Mouse (Mus musculus) liver, embryonic 16.5 days (tissue): Measurements from ENCODE around the gene 2310022A10Rik. TPM values are rescaled to one million over a fixed set of nuclear protein-coding genes. Genes with fewer than 3 reads are reported as not detected.
A peak's percentile ranks its signal among the peaks of the same experiment; 100 is the strongest.

Experiments
- ATAC-seq: fragments of 200-750 bp; cut with Nextera tagmentation; 2 replicates; pipeline ENCODE4 v1.8.0; 2017; ENCODE audit warnings: low read depth, mild to moderate bottlenecking, moderate number of reproducible peaks, moderate library complexity
- H3K27ac ChIP-seq: fragments of 300-500 bp; sonication (generic); 2 replicates; pipeline ENCODE4 v1.5.1; 2014; ENCODE audit warnings: mild to moderate bottlenecking, low read length
- H3K27me3 ChIP-seq: fragments of 300-500 bp; sonication (generic); 2 replicates; pipeline ENCODE4 v1.6.1; 2014; ENCODE audit warnings: low read depth, low read length, mixed read lengths; ENCODE audit not compliant: control insufficient read depth, insufficient read depth
- H3K36me3 ChIP-seq: fragments of 300-500 bp; sonication (generic); 2 replicates; pipeline ENCODE4 v1.6.1; 2014; ENCODE audit warnings: mild to moderate bottlenecking; ENCODE audit not compliant: control insufficient read depth, insufficient read depth
- H3K4me1 ChIP-seq: fragments of 300-500 bp; sonication (generic); 2 replicates; pipeline ENCODE4 v1.6.1; 2014; ENCODE audit warnings: low read depth, low read length, mixed read lengths; ENCODE audit not compliant: control insufficient read depth
- H3K4me2 ChIP-seq: fragments of 300-500 bp; sonication (generic); 2 replicates; pipeline ENCODE4 v1.6.1; 2014; ENCODE audit warnings: low read depth, low read length, mixed read lengths
- H3K4me3 ChIP-seq: fragments of 300-500 bp; sonication (generic); 2 replicates; pipeline ENCODE4 v1.5.1; 2014; ENCODE audit warnings: low read depth, mild to moderate bottlenecking, low read length
- H3K9ac ChIP-seq: fragments of 300-500 bp; sonication (generic); 2 replicates; pipeline ENCODE4 v1.6.1; 2014; ENCODE audit warnings: low read depth, low read length
- H3K9me3 ChIP-seq: fragments of 300-500 bp; sonication (generic); replicated peaks from 2 replicates; pipeline ENCODE4 v1.6.1; 2016; ENCODE audit warnings: low read length; ENCODE audit not compliant: control insufficient read depth
- WGBS: fragments of 180-500 bp; shearing (Covaris S2); extraction: QIAGEN DNeasy Blood & Tissue Kit; methylation state at CpG from one replicate; pipeline ENCODE4 v1.1.7; 2014; ENCODE audit not compliant: insufficient replicate concordance; 5-methylcytosine and 5-hydroxymethylcytosine counted together
- polyA plus RNA-seq: library from polyadenylated mRNA; unstranded; fragments of >200 nt; fragmentation: Nextera tagmentation; extraction: Ambion mirVana; gene quantifications from 2 replicates; pipeline ENCODE4 v1.2.1, GENCODE M21; 2015

2310022A10Rik gene
- polyA plus RNA-seq, 1 experiment from 2014 or later: 16.1 TPM

GRCm38 (mm10) chr7:27590566-27591213 lies 37.7 kb downstream of the 2310022A10Rik start:
- H3K4me3 ChIP-seq: peak overlapping the region; percentile 89
- peaks cover 30% of the 10 kb centered on the region for H3K4me1 ChIP-seq
- WGBS: 55% methylated on average over 4 of the region's 4 CpGs
- ATAC-seq: no peak
- H3K4me2 ChIP-seq: peak overlapping the region; percentile 67
- H3K27ac ChIP-seq: peak overlapping the region; percentile 96
- H3K36me3 ChIP-seq: no peaks in the 10 kb centered on the region
- no peaks in the 10 kb centered on the region for H3K9me3 ChIP-seq
- no peaks in the 10 kb centered on the region for H3K27me3 ChIP-seq
- H3K9ac ChIP-seq: peak overlapping the region; percentile 96

GRCm38 (mm10) chr7:27591266-27592216 lies 38.5 kb downstream of the 2310022A10Rik start, which contains the start of gene Akt2:
Gene Akt2, plus strand, starts transcription at chr7:27591552.
- H3K9me3 ChIP-seq: no peaks in the 10 kb centered on the region
- peak within 1 kb of the TSS; percentile 96 for H3K9ac ChIP-seq
- under 1% methylated on average over 58 of the region's 71 CpGs for WGBS
- ATAC-seq: peak; percentile 79
- peak within 1 kb of the TSS; percentile 67 for H3K4me2 ChIP-seq
- H3K4me3 ChIP-seq: peak within 1 kb of the TSS; percentile 89
- peak within 1 kb of the TSS; percentile 96 for H3K27ac ChIP-seq
- H3K36me3 ChIP-seq: no peaks in the 10 kb centered on the region
- no peaks in the 10 kb centered on the region for H3K27me3 ChIP-seq
- peaks cover 39% of the 10 kb centered on the region for H3K4me1 ChIP-seq

- H3K4me2 ChIP-seq: peak overlapping the region; percentile 67
- H3K36me3 ChIP-seq: no peaks in the 10 kb centered on the region
- H3K4me3 ChIP-seq: peak overlapping the region; percentile 89
- peak overlapping the region; percentile 96 for H3K9ac ChIP-seq
- H3K27ac ChIP-seq: peak overlapping the region; percentile 96
- WGBS: 1% methylated on average over 17 of the region's 17 CpGs
- H3K4me1 ChIP-seq: peaks cover 45% of the 10 kb centered on the region
- no peaks in the 10 kb centered on the region for H3K27me3 ChIP-seq
- no peaks in the 10 kb centered on the region for H3K9me3 ChIP-seq
- peak; percentile 37 for ATAC-seq
These were observed 39.3 kb downstream of the 2310022A10Rik start for GRCm38 (mm10) chr7:27592217-27592929.

- H3K9me3 ChIP-seq: no peaks in the 10 kb centered on the region
- WGBS: 43% methylated on average over 12 of the region's 12 CpGs
- peak; percentile 45 for ATAC-seq
- peak overlapping the region; percentile 96 for H3K27ac ChIP-seq
- H3K27me3 ChIP-seq: no peaks in the 10 kb centered on the region
- H3K36me3 ChIP-seq: no peaks in the 10 kb centered on the region
- H3K9ac ChIP-seq: peak overlapping the region; percentile 96
- H3K4me1 ChIP-seq: peaks cover 45% of the 10 kb centered on the region
- peak overlapping the region; percentile 67 for H3K4me2 ChIP-seq
- peak overlapping the region; percentile 89 for H3K4me3 ChIP-seq
These were observed 40.1 kb downstream of the 2310022A10Rik start for GRCm38 (mm10) chr7:27592934-27593645.

DNA sequence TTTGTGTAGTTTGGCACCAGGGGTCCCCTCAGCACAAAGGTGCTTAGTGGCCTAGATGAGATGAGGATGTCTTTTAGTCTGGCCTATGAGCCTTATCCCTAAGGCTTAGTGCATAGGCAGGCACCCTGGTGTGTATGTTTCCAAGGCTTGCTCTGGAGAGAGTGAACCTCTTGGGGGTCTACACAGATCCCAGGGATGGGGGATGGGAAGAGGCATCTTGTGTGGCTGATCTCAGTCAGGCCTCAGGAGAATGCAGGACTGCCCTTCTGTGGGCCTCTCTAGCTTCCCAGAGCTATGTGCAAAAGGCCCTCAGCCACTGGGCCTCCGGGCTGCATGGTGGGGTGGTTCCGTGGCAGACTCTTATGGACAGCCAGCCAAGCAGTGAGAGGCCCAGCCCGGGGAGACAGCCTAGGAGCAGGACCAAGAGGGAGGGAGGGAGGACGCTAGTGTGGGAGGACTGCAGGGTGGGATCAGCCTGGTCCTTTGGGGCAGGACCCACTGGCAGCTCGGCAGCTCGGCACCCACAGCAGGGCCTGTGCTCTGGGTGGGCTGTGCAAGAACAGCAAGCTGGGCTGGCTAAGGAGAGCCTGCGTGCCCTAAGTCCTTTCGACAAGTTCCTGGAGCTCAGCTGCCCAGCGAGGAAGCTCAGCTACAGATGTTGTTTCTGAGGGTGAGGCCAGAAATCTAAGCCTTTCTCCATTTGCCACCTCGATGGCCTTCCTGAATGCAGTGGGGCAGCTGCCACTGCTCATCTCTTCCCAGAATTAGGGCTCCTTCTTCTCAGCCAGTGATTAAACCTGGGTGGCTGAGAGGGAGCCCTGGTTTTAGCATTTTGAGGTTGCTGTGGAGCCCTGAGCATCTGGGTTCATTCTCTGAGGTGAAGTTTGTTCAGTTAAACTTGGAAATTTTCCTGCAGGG lies 43.8 kb downstream of the 2310022A10Rik start:
- Histone ChIP-seq H3K4me3 (no peak overlapping the region), H3K4me1 (peaks cover 45% of the 10 kb centered on the region), H3K27ac (peak overlapping the region; percentile 8; the same call in 1 of the 2 replicates), H3K4me2 (no peak overlapping the region), H3K27me3 (no peaks in the 10 kb centered on the region), H3K9me3 (no peaks in the 10 kb centered on the region), H3K36me3 (no peaks in the 10 kb centered on the region), H3K9ac (peak overlapping the region; percentile 17; the same call in 1 of the 2 replicates)
- no peak for ATAC-seq
- 60% methylated on average over 10 of the region's 10 CpGs for WGBS

DNA sequence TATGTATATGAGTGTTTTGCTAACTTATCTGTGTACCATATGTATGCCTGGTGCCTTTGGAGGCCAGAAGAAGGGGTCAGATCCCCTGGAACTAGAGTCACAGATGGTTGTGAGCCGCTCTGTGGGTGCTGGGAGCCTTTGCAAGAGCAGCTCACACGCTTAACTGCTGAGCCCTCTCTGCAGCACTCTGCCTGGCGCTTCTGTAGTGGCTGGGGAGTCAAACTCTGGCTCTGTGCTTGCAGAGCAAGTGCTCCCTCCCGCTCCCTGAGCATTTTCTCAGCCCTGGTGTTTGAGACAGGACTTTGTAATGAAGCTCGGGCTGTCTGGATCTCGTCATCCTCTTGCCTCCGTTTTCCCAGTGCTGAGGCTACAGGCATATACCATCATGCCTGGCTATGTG lies 45.0 kb downstream of the 2310022A10Rik start:
- 76% methylated on average over 7 of the region's 7 CpGs for WGBS
- no peak overlapping the region for H3K27ac ChIP-seq

GRCm38 (mm10) chr7:27601628-27602027 lies 48.6 kb downstream of the 2310022A10Rik start:
- Histone ChIP-seq H3K27ac (no peak overlapping the region), H3K4me3 (no peak overlapping the region), H3K9me3 (no peaks in the 10 kb centered on the region), H3K27me3 (no peaks in the 10 kb centered on the region), H3K36me3 (no peaks in the 10 kb centered on the region), H3K9ac (no peak overlapping the region), H3K4me2 (no peak overlapping the region), H3K4me1 (peaks cover 34% of the 10 kb centered on the region)
- 61% methylated on average over 4 of the region's 4 CpGs for WGBS
- ATAC-seq: no peak

More for the DNA sequence above, 45.0 kb downstream of the 2310022A10Rik start:
- Histone ChIP-seq H3K9ac (no peak overlapping the region), H3K4me1 (peaks cover 43% of the 10 kb centered on the region), H3K4me2 (no peak overlapping the region), H3K4me3 (no peak overlapping the region), H3K27me3 (no peaks in the 10 kb centered on the region), H3K9me3 (no peaks in the 10 kb centered on the region), H3K36me3 (no peaks in the 10 kb centered on the region)
- ATAC-seq: no peak
